Mouse (Mus musculus) lung, embryonic 14.5 days (tissue): ENCODE measurements around the gene Nf2. TPM values are rescaled to one million over a fixed set of nuclear protein-coding genes. Genes with fewer than 3 reads are reported as not detected.
"Not testable (repeated sequence)": the region's sequence is repeated elsewhere in the genome, so short reads cannot be mapped to it uniquely, and the experiment has no call there.

Experiments used
- ATAC-seq: fragments of 200-750 bp; cut with Nextera tagmentation; 2 replicates; pipeline ENCODE4 v1.8.0; 2017; ENCODE audit warnings: mild to moderate bottlenecking, moderate TSS enrichment, moderate library complexity; ENCODE audit not compliant: insufficient read depth
- DNase-seq: peaks from one replicate; pipeline ENCODE4 v3.0.0-alpha.2; 2015
- H3K27ac ChIP-seq: fragments of 300-500 bp; sonication (generic); 2 replicates; pipeline ENCODE4 v1.5.1; 2014; ENCODE audit warnings: low read depth, mild to moderate bottlenecking, moderate library complexity
- H3K27me3 ChIP-seq: fragments of 300-500 bp; sonication (generic); 2 replicates; pipeline ENCODE4 v1.6.1; 2014; ENCODE audit warnings: low read length, control low read depth; ENCODE audit not compliant: insufficient read depth
- H3K36me3 ChIP-seq: fragments of 300-500 bp; sonication (generic); 2 replicates; pipeline ENCODE4 v1.6.1; 2014; ENCODE audit warnings: control low read depth; ENCODE audit not compliant: insufficient read depth
- H3K4me1 ChIP-seq: fragments of 300-500 bp; sonication (generic); 2 replicates; pipeline ENCODE4 v1.6.1; 2014; ENCODE audit warnings: antibody characterized with exemption, control low read depth; ENCODE audit not compliant: insufficient read depth
- H3K4me2 ChIP-seq: fragments of 300-500 bp; sonication (generic); 2 replicates; pipeline ENCODE4 v1.6.1; 2014; ENCODE audit warnings: mild to moderate bottlenecking
- H3K4me3 ChIP-seq: fragments of 300-500 bp; sonication (generic); 2 replicates; pipeline ENCODE4 v1.5.1; 2014; ENCODE audit warnings: low read depth, low read length
- H3K9ac ChIP-seq: fragments of 300-500 bp; sonication (generic); 2 replicates; pipeline ENCODE4 v1.6.1; 2014
- H3K9me3 ChIP-seq: fragments of 300-500 bp; sonication (generic); 2 replicates; pipeline ENCODE4 v1.6.1; 2016; ENCODE audit warnings: low read depth, low read length, control low read depth
- CTCF ChIP-seq: IDR thresholded peaks from 2 replicates; pipeline ENCODE4 v1.5.1; 2016; ENCODE audit warnings: antibody characterized with exemption, low read depth
- WGBS: fragments of 180-500 bp; shearing (Covaris S2); extraction: QIAGEN DNeasy Blood & Tissue Kit; methylation state at CpG from one replicate; pipeline ENCODE4 v1.1.7; 2014; 5-methylcytosine and 5-hydroxymethylcytosine counted together
- polyA plus RNA-seq: library from polyadenylated mRNA; unstranded; fragments of >200 nt; fragmentation: Nextera tagmentation; extraction: Ambion mirVana; gene quantifications from 2 replicates; pipeline ENCODE4 v1.2.1, GENCODE M21; 2014

The Nf2 gene
- polyA plus RNA-seq, 1 experiment from 2014 or later: 43.3 TPM

DNA sequence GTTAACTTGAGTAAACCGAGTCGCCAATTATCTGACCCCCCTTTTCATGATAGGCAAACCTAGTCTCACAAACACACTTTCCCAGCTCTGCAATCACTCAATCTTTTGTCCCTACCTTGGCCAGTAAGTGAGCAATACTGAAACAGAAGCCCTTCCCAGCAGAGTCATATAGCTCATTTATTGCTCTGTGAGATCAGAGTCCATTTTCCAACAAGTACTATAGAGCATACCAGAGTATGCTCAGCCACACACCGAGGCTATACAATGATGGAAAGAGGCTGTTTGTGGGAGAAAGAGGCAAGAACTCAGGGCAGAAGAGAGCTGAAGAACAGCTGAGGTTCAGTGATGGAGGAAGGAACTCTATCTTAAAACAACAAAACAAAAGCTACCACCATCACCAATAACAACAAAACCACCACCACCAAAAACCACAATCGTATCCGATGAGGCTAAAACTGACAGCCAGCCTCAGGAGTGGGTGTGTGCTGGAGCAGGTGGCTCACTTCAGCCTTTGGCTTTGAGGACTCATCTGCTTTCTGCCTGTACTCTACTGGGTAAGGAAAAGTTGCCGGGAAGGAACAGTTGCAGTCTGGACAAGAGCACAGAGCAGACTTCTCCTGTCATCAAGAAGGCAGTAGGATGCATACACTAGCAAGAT, 25.6 kb downstream of the Nf2 start:
- TF ChIP-seq CTCF: no peak
- H3K4me3 ChIP-seq: no peak overlapping the region
- H3K4me2 ChIP-seq: no peak overlapping the region
- ATAC-seq (no peak), DNase-seq (no peak)
- no peaks in the 10 kb centered on the region for H3K27me3 ChIP-seq
- no peaks in the 10 kb centered on the region for H3K4me1 ChIP-seq
- H3K27ac ChIP-seq: no peak overlapping the region
- 88% methylated on average over 6 of the region's 6 CpGs for WGBS
- no peak overlapping the region for H3K9ac ChIP-seq
- H3K9me3 ChIP-seq: no peaks in the 10 kb centered on the region
- no peaks in the 10 kb centered on the region for H3K36me3 ChIP-seq

DNA sequence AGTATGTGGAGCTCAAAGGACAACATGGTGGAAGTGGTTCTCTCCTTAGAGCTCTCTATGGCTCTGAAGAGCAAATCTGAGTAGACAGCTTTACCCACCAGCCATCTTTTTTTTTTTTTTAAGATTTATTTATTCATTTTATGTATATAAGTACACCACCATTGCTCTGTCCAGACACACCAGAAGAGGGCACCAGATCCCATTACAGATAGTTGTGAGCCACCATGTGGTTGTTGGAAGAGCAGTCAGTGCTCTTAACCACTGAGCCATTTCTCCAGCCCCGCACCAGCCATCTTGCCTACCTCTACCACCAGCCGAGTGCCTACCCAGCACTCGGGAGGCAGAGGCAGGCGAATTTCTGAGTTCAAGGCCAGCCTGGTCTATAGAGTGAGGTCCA, 26.9 kb downstream of the Nf2 start:
- not testable (repeated sequence) for H3K9ac ChIP-seq, H3K27me3 ChIP-seq, H3K4me3 ChIP-seq, H3K36me3 ChIP-seq, H3K4me1 ChIP-seq, ATAC-seq, H3K4me2 ChIP-seq, H3K27ac ChIP-seq, DNase-seq, H3K9me3 ChIP-seq
- 89% methylated on average over 4 of the region's 4 CpGs for WGBS
- TF ChIP-seq CTCF: peak; percentile 34

DNA sequence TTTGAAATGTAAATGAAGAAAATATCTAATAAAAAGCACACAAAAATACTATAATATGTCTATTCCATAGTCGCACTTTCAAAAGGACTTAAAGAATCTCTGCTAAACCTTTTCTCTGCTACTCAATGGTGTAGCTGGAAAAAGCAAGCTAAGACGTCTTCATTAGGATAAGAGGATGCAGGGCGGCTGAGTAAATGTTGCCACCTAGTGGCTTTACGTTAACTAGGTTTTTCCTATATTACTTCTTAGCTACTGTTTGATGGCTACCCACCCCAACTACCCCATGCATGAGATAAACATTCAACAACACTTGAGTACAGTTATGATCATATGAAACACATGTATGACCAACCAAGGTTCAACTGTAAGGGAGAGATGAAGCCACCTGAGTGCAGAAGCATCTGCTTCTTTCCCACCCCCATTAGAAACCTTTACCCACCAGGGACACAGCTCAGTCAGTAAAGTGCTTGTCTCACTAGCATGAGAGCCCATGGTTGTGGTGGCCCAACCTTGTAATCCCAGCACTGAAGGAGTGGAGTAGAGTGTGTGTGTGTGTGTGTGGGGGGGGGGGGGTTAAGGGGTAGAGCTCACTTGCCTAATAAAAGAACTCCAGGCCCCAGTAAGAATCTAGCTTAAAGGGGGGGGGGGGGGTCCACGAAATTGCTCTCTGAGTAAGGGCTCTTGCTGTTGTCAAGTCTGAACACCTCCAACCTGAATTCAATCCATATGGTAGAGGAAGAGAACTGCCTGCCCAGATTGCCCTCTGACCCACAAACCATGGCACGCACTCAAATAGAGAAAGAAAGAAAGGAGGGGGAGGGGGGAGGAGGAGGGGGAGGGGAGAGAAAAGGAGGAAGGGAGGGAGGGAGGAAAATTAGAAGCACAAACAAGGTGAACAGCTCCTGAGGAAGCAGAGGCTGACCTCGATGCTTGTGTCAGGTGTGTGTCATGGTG, 27.6 kb downstream of the Nf2 start:
- peaks cover 6% of the 10 kb centered on the region; the same call in 1 of the 2 replicates for H3K36me3 ChIP-seq
- H3K9ac ChIP-seq: no peak overlapping the region
- H3K27me3 ChIP-seq: no peaks in the 10 kb centered on the region
- DNase-seq: peak; percentile 80
- peak; percentile 66 for TF ChIP-seq CTCF
- H3K4me2 ChIP-seq: no peak overlapping the region
- ATAC-seq: no peak
- H3K4me3 ChIP-seq: no peak overlapping the region
- WGBS: 43% methylated on average over 7 of the region's 7 CpGs
- no peaks in the 10 kb centered on the region for H3K9me3 ChIP-seq
- H3K27ac ChIP-seq: no peak overlapping the region
- no peaks in the 10 kb centered on the region for H3K4me1 ChIP-seq

DNA sequence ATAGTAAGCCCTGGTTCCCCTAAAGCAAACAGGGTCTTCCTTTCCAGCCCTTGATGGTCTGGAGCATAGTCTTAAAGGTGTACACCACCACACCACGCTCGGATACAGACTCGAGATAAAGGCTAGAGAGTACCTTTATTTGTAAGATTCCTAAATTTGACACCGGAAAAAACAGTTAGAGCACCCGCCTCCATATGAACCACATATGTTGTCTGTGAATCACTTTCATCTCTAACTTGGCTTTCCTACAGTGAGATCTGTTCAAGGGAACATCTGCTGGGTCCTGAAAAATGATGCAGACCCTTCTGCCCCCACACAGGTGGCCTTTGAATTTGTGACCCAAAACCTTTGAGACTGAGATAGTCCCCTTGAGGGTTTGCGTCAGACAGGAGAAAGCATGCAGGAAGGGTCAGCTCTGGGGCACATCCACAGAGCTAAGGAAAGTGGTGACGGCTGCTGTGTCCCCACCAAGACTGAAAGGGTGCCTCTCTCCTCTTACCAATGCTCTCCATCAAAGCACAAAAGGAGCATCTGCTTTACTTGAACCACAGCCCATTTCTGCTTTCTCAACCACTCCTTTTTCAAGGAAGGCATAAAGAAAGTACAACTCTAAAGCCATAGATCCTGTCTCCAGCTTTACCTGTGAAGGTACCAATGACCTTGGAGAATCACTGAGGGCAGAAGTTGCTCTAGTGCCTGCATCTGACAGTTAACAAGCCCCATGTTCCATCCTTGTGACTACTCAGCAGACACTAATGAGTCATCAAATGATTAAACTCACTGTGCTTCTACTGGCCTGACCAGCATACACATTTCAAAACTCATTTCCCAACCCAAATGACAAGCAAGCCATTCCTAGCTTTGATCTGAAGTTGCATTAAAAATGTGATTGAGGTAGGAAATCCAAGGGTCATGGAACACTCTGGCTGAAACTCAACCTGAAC, 34.6 kb downstream of the Nf2 start:
- 89% methylated on average over 7 of the region's 7 CpGs for WGBS

DNA sequence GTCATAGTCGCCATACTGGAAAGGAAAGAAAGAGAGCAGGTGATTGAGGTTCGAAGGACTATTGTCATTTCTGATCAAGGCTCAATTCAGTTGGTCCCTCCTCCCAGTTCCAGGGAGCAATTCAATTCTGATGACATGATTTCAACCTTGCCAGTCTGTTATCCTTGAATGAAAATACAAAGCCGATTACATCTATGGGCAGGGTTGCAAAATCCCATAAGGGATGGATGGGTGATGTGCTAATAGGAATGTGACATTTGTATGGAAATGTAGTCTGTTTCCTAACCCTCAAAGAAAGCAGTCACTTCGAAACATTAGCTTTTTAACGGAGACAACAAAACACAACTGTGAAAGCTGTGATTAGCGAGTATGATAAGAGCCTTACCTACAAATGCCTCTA, 41.0 kb downstream of the Nf2 start:
- DNase-seq (no peak), ATAC-seq (no peak)
- no peak for TF ChIP-seq CTCF
- no peaks in the 10 kb centered on the region for H3K27me3 ChIP-seq
- no peaks in the 10 kb centered on the region for H3K9me3 ChIP-seq
- H3K9ac ChIP-seq: no peak overlapping the region
- H3K27ac ChIP-seq: no peak overlapping the region
- no peaks in the 10 kb centered on the region for H3K4me1 ChIP-seq
- 85% methylated on average over 6 of the region's 6 CpGs for WGBS
- H3K4me2 ChIP-seq: no peak overlapping the region
- no peak overlapping the region for H3K4me3 ChIP-seq
- H3K36me3 ChIP-seq: peaks cover 17% of the 10 kb centered on the region; the same call in 1 of the 2 replicates

More for the DNA sequence above, 34.6 kb downstream of the Nf2 start:
- Histone ChIP-seq H3K4me1 (no peaks in the 10 kb centered on the region), H3K36me3 (peaks cover 22% of the 10 kb centered on the region), H3K9ac (no peak overlapping the region), H3K27me3 (no peaks in the 10 kb centered on the region), H3K4me3 (no peak overlapping the region), H3K27ac (no peak overlapping the region), H3K4me2 (no peak overlapping the region), H3K9me3 (no peaks in the 10 kb centered on the region)
- no peak for ATAC-seq
- no peak for DNase-seq
- TF ChIP-seq CTCF: no peak

DNA sequence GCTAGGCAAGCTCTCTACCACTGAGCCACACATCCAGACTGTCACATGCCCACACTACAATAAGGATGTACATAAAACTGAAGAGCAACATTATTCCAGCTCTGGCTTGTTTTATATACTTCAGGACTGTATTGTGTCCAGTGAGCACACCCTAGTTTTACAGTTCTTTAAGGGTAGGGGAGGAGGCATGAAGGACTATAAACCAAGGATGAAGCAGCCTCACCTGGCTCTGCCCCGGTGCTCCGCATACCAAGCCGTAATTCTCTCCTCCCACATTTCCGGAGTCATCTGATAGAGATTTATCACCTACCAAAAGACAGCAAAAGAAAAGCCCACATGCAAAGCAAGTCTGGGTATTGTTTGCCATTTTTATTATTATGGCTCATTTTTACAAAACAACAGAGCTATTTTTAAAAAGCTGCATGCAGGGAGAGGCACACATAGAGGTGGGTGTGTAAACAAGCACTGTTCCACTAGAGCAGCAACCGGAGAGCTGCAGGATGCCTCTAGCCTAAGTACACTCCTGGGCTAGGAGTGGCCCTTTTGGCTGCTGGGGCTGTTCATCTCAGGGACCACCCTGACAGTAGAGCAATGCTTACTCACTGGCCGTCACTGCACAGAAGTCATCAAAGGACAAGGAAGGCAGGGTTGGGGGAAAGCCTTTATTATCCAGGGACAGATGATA, 43.2 kb downstream of the Nf2 start:
- Histone ChIP-seq H3K4me2 (no peak overlapping the region), H3K9ac (no peak overlapping the region), H3K27ac (no peak overlapping the region), H3K4me3 (no peak overlapping the region), H3K4me1 (no peaks in the 10 kb centered on the region), H3K36me3 (peaks cover 35% of the 10 kb centered on the region; the same call in 1 of the 2 replicates), H3K27me3 (no peaks in the 10 kb centered on the region), H3K9me3 (no peaks in the 10 kb centered on the region)
- WGBS: 65% methylated on average over 6 of the region's 6 CpGs
- DNase-seq (no peak), ATAC-seq (no peak)
- no peak for TF ChIP-seq CTCF
